In genomic region chr17:43135398-43136265, GRCm38 (mm10) we compare ENCODE assay signal across 18 mouse cellular contexts.
DNase-seq lines count a peak whose midpoint lies in the region; ATAC-seq and TF ChIP-seq lines count a peak whose summit lies in the region.
"Had no signal": no experiment of that assay in that cellular context is flagged by ENCODE, and none has a peak within 500 bp of the region (broad histone marks: within the 10 kb centered on the region; RNA-seq: fewer than 3 reads in every experiment).

No protein-coding gene starts in this region.

- no peak for TF ChIP-seq POLR2A in thymus, adult 2 months (IDR thresholded peaks at IDR 0.05; ENCODE audit: control insufficient read depth, extremely low read depth, insufficient read depth, low read length, poor library complexity)

- no peak for TF ChIP-seq CTCF in thymus, adult 2 months (IDR thresholded peaks at IDR 0.05; ENCODE audit: borderline replicate concordance, control insufficient read depth, extremely low read depth, insufficient read depth, low read length, poor library complexity)

- H3K9me3 ChIP-seq in hindbrain, embryonic 12.5 days (replicated peaks) = no peaks in the 10 kb centered on the region
- no peaks in the 10 kb centered on the region for H3K9me3 ChIP-seq in hindbrain, embryonic 10.5 days
- H3K9me3 ChIP-seq in midbrain, embryonic 11.5 days (ENCODE audit: control insufficient read depth, low read length) = no peaks in the 10 kb centered on the region
- no peaks in the 10 kb centered on the region for H3K9me3 ChIP-seq in midbrain, embryonic 16.5 days (replicated peaks; ENCODE audit: control insufficient read depth, low read length, poor library complexity, severe bottlenecking)
- H3K9me3 ChIP-seq: forebrain, embryonic 15.5 days; heart, embryonic 12.5 days; limb, embryonic 12.5 days; stomach, embryonic 15.5 days had no signal

- H3K27ac ChIP-seq in hindbrain, embryonic 12.5 days = no peak overlapping the region
- no peak overlapping the region for H3K27ac ChIP-seq in hindbrain, embryonic 10.5 days
- no peak overlapping the region for H3K27ac ChIP-seq in midbrain, embryonic 11.5 days (ENCODE audit: low read depth, low read length)
- H3K27ac ChIP-seq in midbrain, embryonic 16.5 days (ENCODE audit: low read length) = no peak overlapping the region
- no peak overlapping the region for H3K27ac ChIP-seq in thymus, adult 2 months (ENCODE audit: control insufficient read depth, insufficient read depth, low read length)
- H3K27ac ChIP-seq: forebrain, embryonic 15.5 days; limb, embryonic 12.5 days; stomach, embryonic 15.5 days had no signal

- H3K4me3 ChIP-seq in hindbrain, embryonic 12.5 days = no peak overlapping the region
- no peak overlapping the region for H3K4me3 ChIP-seq in hindbrain, embryonic 10.5 days
- no peak overlapping the region for H3K4me3 ChIP-seq in midbrain, embryonic 11.5 days (ENCODE audit: low read depth, low read length)
- no peak overlapping the region for H3K4me3 ChIP-seq in midbrain, embryonic 16.5 days (ENCODE audit: low read depth, low read length)
- H3K4me3 ChIP-seq in thymus, adult 2 months (ENCODE audit: control insufficient read depth, insufficient read depth, low read length) = no peak overlapping the region
- H3K4me3 ChIP-seq: forebrain, embryonic 15.5 days; heart, embryonic 12.5 days; limb, embryonic 12.5 days; stomach, embryonic 15.5 days had no signal

- H3K4me1 ChIP-seq in hindbrain, embryonic 12.5 days = no peaks in the 10 kb centered on the region
- H3K4me1 ChIP-seq in hindbrain, embryonic 10.5 days (replicated peaks) = peaks cover 4% of the 10 kb centered on the region; the same call in 1 of the 2 replicates
- no peaks in the 10 kb centered on the region for H3K4me1 ChIP-seq in midbrain, embryonic 11.5 days (ENCODE audit: control insufficient read depth, insufficient read depth, low read length)
- peaks cover 3% of the 10 kb centered on the region; the same call in 1 of the 2 replicates for H3K4me1 ChIP-seq in midbrain, embryonic 16.5 days (ENCODE audit: control insufficient read depth, insufficient read depth, low read length)
- H3K4me1 ChIP-seq in thymus, adult 2 months (replicated peaks; ENCODE audit: control insufficient read depth, insufficient read depth, low read length) = peaks cover 2% of the 10 kb centered on the region; the same call in 1 of the 2 replicates
- H3K4me1 ChIP-seq: forebrain, embryonic 15.5 days; heart, embryonic 12.5 days had no signal

- no peaks in the 10 kb centered on the region for H3K27me3 ChIP-seq in hindbrain, embryonic 12.5 days
- no peaks in the 10 kb centered on the region for H3K27me3 ChIP-seq in hindbrain, embryonic 10.5 days (ENCODE audit: insufficient read depth, poor library complexity, severe bottlenecking)
- H3K27me3 ChIP-seq in midbrain, embryonic 11.5 days (ENCODE audit: control insufficient read depth, insufficient read depth, low read length) = no peaks in the 10 kb centered on the region
- H3K27me3 ChIP-seq in midbrain, embryonic 16.5 days (ENCODE audit: control insufficient read depth, insufficient read depth, low read depth, low read length) = no peaks in the 10 kb centered on the region
- H3K27me3 ChIP-seq in thymus, adult 2 months (ENCODE audit: control insufficient read depth, insufficient read depth, low read length) = no peaks in the 10 kb centered on the region
- H3K27me3 ChIP-seq: CH12.LX; forebrain, embryonic 15.5 days; heart, embryonic 12.5 days; limb, embryonic 12.5 days; Patski; stomach, embryonic 15.5 days had no signal

- H3K9ac ChIP-seq in hindbrain, embryonic 12.5 days = no peak overlapping the region
- H3K9ac ChIP-seq in midbrain, embryonic 11.5 days (ENCODE audit: low read length) = no peak overlapping the region
- no peak overlapping the region for H3K9ac ChIP-seq in midbrain, embryonic 16.5 days (ENCODE audit: low read depth, low read length)
- H3K9ac ChIP-seq: forebrain, embryonic 15.5 days; heart, embryonic 12.5 days; limb, embryonic 12.5 days; stomach, embryonic 15.5 days had no signal

- DNase-seq in hindbrain, embryonic 10.5 days (ENCODE audit: low spot score) = no peak
- DNase-seq in midbrain, embryonic 11.5 days (ENCODE audit: low spot score, missing footprints) = peak; percentile 69
- DNase-seq in fat pad, adult 2 months (ENCODE audit: extremely low read depth, low read depth, low spot score) = peak; percentile 57
- DNase-seq in lung, postnatal 25 days (ENCODE audit: low spot score) = peak; percentile 12
- no peak for DNase-seq in thymus, adult 2 months
- DNase-seq: adrenal gland, adult 2 months; cerebellum, adult 11 months; gastrocnemius, postnatal 14 days; layer of hippocampus, postnatal 36 days; right cerebral cortex, postnatal 4 days had no signal

- ATAC-seq in hindbrain, embryonic 12.5 days (ENCODE audit: low FRiP score) = peak; percentile 64
- no peak for ATAC-seq in midbrain, embryonic 11.5 days (ENCODE audit: low FRiP score)
- ATAC-seq in midbrain, embryonic 16.5 days = no peak
- ATAC-seq: Patski had no signal

- H3K4me2 ChIP-seq in hindbrain, embryonic 12.5 days (replicated peaks) = no peak overlapping the region
- H3K4me2 ChIP-seq in midbrain, embryonic 11.5 days = no peak overlapping the region
- H3K4me2 ChIP-seq in midbrain, embryonic 16.5 days (ENCODE audit: low read length) = no peak overlapping the region
- H3K4me2 ChIP-seq: forebrain, embryonic 15.5 days; heart, embryonic 12.5 days; limb, embryonic 12.5 days; stomach, embryonic 15.5 days had no signal

- WGBS in hindbrain, embryonic 12.5 days = 50% methylated on average over 7 of the region's 7 CpGs
- 58% methylated on average over 7 of the region's 7 CpGs for WGBS in hindbrain, embryonic 10.5 days
- WGBS in midbrain, embryonic 11.5 days = 50% methylated on average over 7 of the region's 7 CpGs
- 47% methylated on average over 7 of the region's 7 CpGs for WGBS in midbrain, embryonic 16.5 days
- 85% methylated on average over 7 of the region's 7 CpGs for WGBS in thymus, adult 2 months

- no peaks in the 10 kb centered on the region for H3K36me3 ChIP-seq in hindbrain, embryonic 12.5 days
- no peaks in the 10 kb centered on the region for H3K36me3 ChIP-seq in hindbrain, embryonic 10.5 days
- H3K36me3 ChIP-seq in midbrain, embryonic 11.5 days (ENCODE audit: control insufficient read depth, insufficient read depth, low read length) = no peaks in the 10 kb centered on the region
- H3K36me3 ChIP-seq in midbrain, embryonic 16.5 days (ENCODE audit: control insufficient read depth, insufficient read depth, low read length) = no peaks in the 10 kb centered on the region
- no peaks in the 10 kb centered on the region for H3K36me3 ChIP-seq in thymus, adult 2 months (ENCODE audit: control insufficient read depth, insufficient read depth, low read length)
- H3K36me3 ChIP-seq: forebrain, embryonic 15.5 days; heart, embryonic 12.5 days; limb, embryonic 12.5 days; stomach, embryonic 15.5 days had no signal

Comparison
In these comparisons a context has a peak if more than half of its experiments do, and no peak if none do; other contexts are left out.
1. DNase-seq: peak in midbrain, embryonic 11.5 days (single experiment), fat pad, adult 2 months (single experiment) and lung, postnatal 25 days (single experiment); none in hindbrain, embryonic 10.5 days (single experiment) and thymus, adult 2 months (single experiment).